Mouse (Mus musculus) thymus, adult 2 months (tissue): ENCODE results near the gene Taf12.

Experiments used
- CTCF ChIP-seq: fragments of 200-500 bp; IDR thresholded peaks from 2 replicates; pipeline ENCODE4 v1.5.1; 2012; ENCODE audit warnings: mild to moderate bottlenecking, control low read depth, low read length, moderate library complexity, borderline replicate concordance; ENCODE audit not compliant: control insufficient read depth, poor library complexity, insufficient read depth; ENCODE audit errors: extremely low read depth
- POLR2A ChIP-seq: fragments of 200-500 bp; IDR thresholded peaks from 2 replicates; pipeline ENCODE4 v1.6.1; 2012; ENCODE audit warnings: mild to moderate bottlenecking, low read length, control low read depth, moderate library complexity; ENCODE audit not compliant: control insufficient read depth, poor library complexity, insufficient read depth; ENCODE audit errors: extremely low read depth

DNA sequence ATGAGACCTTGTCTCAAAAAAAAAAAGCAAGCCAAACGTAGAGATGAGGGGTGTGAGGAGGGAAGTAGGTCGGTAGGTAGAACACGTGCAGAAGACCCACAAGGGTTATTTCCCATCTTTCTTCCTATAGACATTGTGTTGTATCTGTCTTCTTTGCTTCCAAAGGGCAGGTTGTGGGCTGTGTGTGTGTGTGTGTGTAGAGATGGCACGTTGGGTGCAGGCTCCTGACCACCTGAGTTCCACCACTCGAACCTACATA is 11.9 kb upstream of the Taf12 start:
- TF ChIP-seq POLR2A: no peak
- TF ChIP-seq CTCF: no peak
